Mouse (Mus musculus): ENCODE results near the gene Gm17571. TPM values are rescaled to one million over a fixed set of nuclear protein-coding genes. Genes with fewer than 3 reads are reported as not detected.

The Gm17571 gene
- polyA plus RNA-seq, 1 experiment from 2014 or later, result not detected

GRCm38 (mm10) chr9:13443484-13444211, 2.9 kb downstream of the Gm17571 start:
- WGBS, result 40% methylated on average over 1 of the region's 1 CpGs
- TF ChIP-seq CTCF (IDR thresholded peaks at IDR 0.05; ENCODE audit: low read depth), result no peak

DNA sequence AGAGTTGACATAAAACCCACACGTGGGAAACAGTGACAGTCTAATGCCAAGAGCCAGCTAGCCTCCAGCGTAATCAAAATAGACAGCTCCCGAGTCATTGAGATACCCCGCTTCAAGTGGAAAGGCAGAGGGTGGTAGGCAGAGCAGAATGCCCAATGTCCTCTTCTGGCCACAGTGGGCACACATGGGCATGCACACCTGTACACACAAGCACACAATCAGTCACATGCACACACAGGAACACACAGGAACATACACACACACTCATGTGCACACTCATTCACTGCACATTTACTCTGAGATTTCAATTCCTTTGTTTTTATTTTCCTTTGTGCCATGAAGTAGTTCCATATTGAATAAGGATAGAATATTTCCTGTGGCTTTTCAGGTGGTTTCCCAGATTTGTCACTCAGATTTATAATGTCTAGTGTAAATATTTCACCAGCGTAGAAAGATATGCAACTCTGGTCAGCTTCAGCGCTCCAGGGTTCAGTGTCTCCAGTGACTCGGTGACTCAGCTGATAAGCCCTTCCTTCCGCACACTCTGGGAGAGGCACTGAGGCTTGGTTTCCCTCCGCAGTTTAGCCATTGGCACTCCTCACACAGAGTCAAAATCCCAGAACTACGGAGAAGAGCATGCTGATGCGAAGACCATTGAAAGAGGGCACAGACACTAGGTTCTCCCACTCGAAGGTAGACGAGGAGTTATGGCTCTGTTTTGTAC, 4.4 kb downstream of the Gm17571 start:
- no peak for TF ChIP-seq CTCF (IDR thresholded peaks at IDR 0.05; ENCODE audit: low read depth)
- no peak overlapping the region for H3K9ac ChIP-seq (ENCODE audit: low read depth, low read length)
- H3K4me3 ChIP-seq (replicated peaks; ENCODE audit: low read depth, low read length), result no peak overlapping the region
- H3K4me1 ChIP-seq (replicated peaks; ENCODE audit: insufficient read depth, low read length), result no peaks in the 10 kb centered on the region
- peak; percentile 33 for DNase-seq (ENCODE audit: low spot score)
- no peaks in the 10 kb centered on the region for H3K27me3 ChIP-seq (ENCODE audit: insufficient read depth, low read length)
- no peak overlapping the region for H3K27ac ChIP-seq
- no peak for ATAC-seq (replicated peaks; ENCODE audit: low FRiP score, low read depth)
- H3K4me2 ChIP-seq (ENCODE audit: low read length), result no peak overlapping the region
- 0 out of 2 replicates have a peak, but pooled peaks cover 3% of the 10 kb centered on the region for H3K9me3 ChIP-seq (replicated peaks; ENCODE audit: low read length)
- WGBS, result 52% methylated on average over 13 of the region's 13 CpGs
- H3K36me3 ChIP-seq (ENCODE audit: insufficient read depth, low read length), result no peaks in the 10 kb centered on the region

More at GRCm38 (mm10) chr9:13443484-13444211, 2.9 kb downstream of the Gm17571 start:
- no peak overlapping the region for H3K4me3 ChIP-seq (replicated peaks; ENCODE audit: low read depth, low read length)
- no peaks in the 10 kb centered on the region for H3K27me3 ChIP-seq (ENCODE audit: insufficient read depth, low read length)
- no peaks in the 10 kb centered on the region for H3K36me3 ChIP-seq (ENCODE audit: insufficient read depth, low read length)
- ATAC-seq (replicated peaks; ENCODE audit: low FRiP score, low read depth) (no peak), DNase-seq (ENCODE audit: low spot score) (peak; percentile 40)
- no peak overlapping the region for H3K4me2 ChIP-seq (ENCODE audit: low read length)
- H3K27ac ChIP-seq, result no peak overlapping the region
- no peaks in the 10 kb centered on the region for H3K4me1 ChIP-seq (replicated peaks; ENCODE audit: insufficient read depth, low read length)
- no peaks in the 10 kb centered on the region for H3K9me3 ChIP-seq (replicated peaks; ENCODE audit: low read length)
- no peak overlapping the region for H3K9ac ChIP-seq (ENCODE audit: low read depth, low read length)

DNA sequence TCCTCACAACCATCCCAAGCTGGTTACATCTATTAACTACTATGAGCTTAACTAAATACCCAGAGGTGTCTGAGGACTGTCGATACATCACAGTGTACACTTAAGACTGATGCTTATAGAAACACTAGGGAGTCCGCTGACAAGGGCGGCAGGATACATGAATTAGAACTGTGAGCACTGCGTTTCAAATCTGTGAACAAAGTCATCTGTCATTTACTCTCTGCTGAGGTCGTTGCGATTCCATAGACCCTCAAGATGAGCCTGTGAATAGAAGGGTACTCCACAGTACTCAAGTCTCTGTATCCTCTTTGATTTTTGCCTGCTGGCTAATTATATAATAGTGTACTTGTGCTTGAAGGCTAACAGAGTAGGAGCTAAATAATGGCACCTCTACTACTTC, 5.6 kb downstream of the Gm17571 start:
- H3K36me3 ChIP-seq (ENCODE audit: insufficient read depth, low read length), result no peaks in the 10 kb centered on the region
- no peak for DNase-seq (ENCODE audit: low spot score)
- H3K27ac ChIP-seq, result no peak overlapping the region
- no peak for TF ChIP-seq CTCF (IDR thresholded peaks at IDR 0.05; ENCODE audit: low read depth)
- no peak for ATAC-seq (replicated peaks; ENCODE audit: low FRiP score, low read depth)
- no peak overlapping the region for H3K4me3 ChIP-seq (replicated peaks; ENCODE audit: low read depth, low read length)
- 90% methylated on average over 6 of the region's 6 CpGs for WGBS
- no peak overlapping the region for H3K9ac ChIP-seq (ENCODE audit: low read depth, low read length)
- 0 out of 2 replicates have a peak, but pooled peaks cover 3% of the 10 kb centered on the region for H3K9me3 ChIP-seq (replicated peaks; ENCODE audit: low read length)
- no peaks in the 10 kb centered on the region for H3K4me1 ChIP-seq (replicated peaks; ENCODE audit: insufficient read depth, low read length)
- H3K27me3 ChIP-seq (ENCODE audit: insufficient read depth, low read length), result no peaks in the 10 kb centered on the region
- no peak overlapping the region for H3K4me2 ChIP-seq (ENCODE audit: low read length)

DNA sequence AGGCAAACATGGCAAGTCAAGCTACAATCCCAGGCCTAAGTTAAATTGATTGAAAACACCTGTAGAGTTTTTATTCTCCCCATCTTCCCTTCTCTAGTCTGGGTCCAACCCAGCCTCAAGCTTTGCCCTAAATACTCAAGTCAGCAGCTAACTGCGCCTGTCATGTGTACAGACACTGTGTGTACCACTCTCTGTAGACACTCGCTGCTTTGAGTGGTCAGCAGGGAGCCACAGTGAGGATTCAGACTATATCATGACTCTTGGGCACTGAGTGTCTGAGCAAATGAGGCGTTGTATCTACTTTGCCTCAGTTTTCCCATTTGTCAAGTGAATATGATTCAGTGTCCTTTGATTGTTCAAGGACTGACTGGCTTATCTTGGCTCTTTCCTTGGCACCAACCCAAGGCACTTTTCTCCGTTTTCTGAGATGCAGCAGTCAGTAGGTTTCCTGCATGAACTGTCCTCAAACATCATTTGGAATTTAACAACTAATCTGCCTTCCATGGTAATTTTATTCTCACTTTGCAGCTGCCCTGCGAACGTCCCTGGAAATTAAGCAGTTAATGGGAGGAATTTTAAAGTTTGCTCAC, 13.0 kb downstream of the Gm17571 start:
- no peak for DNase-seq (ENCODE audit: low spot score)
- Histone ChIP-seq H3K27me3 (ENCODE audit: insufficient read depth, low read length) (no peaks in the 10 kb centered on the region), H3K27ac (no peak overlapping the region), H3K4me3 (replicated peaks; ENCODE audit: low read depth, low read length) (no peak overlapping the region), H3K4me2 (ENCODE audit: low read length) (no peak overlapping the region), H3K4me1 (replicated peaks; ENCODE audit: insufficient read depth, low read length) (no peaks in the 10 kb centered on the region), H3K9ac (ENCODE audit: low read depth, low read length) (no peak overlapping the region), H3K9me3 (replicated peaks; ENCODE audit: low read length) (0 out of 2 replicates have a peak, but pooled peaks cover 3% of the 10 kb centered on the region), H3K36me3 (ENCODE audit: insufficient read depth, low read length) (no peaks in the 10 kb centered on the region)
- TF ChIP-seq CTCF (IDR thresholded peaks at IDR 0.05; ENCODE audit: low read depth), result no peak
- WGBS, result 78% methylated on average over 6 of the region's 6 CpGs
- no peak for ATAC-seq (replicated peaks; ENCODE audit: low FRiP score, low read depth)

DNA sequence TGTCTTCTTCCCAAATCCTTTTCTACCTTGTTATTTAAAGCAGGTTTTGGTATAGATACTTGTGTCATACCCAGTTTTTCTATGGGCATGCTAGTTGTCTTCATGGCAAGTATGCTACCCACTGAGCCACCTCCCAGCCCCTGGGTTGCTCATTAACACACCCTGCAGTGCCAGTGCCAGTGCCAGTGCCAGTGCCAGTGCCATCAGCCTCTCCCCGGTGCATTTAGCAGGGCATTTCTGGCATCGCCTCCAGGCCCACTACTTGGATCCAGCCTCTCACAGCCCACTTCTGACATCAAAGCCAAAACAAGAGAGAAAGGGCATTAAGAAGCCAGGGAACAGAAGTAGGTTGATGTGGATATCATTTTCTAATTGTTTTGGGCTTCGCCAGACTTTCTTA, 14.9 kb downstream of the Gm17571 start:
- no peaks in the 10 kb centered on the region for H3K27me3 ChIP-seq (ENCODE audit: insufficient read depth, low read length)
- H3K9me3 ChIP-seq (replicated peaks; ENCODE audit: low read length), result no peaks in the 10 kb centered on the region
- H3K4me2 ChIP-seq (ENCODE audit: low read length), result no peak overlapping the region
- no peak for ATAC-seq (replicated peaks; ENCODE audit: low FRiP score, low read depth)
- 0 out of 2 replicates have a peak, but pooled peaks cover 5% of the 10 kb centered on the region for H3K4me1 ChIP-seq (replicated peaks; ENCODE audit: insufficient read depth, low read length)
- H3K27ac ChIP-seq, result no peak overlapping the region
- no peak overlapping the region for H3K9ac ChIP-seq (ENCODE audit: low read depth, low read length)
- 96% methylated on average over 3 of the region's 3 CpGs for WGBS
- DNase-seq (ENCODE audit: low spot score), result no peak
- H3K36me3 ChIP-seq (ENCODE audit: insufficient read depth, low read length), result no peaks in the 10 kb centered on the region
- H3K4me3 ChIP-seq (replicated peaks; ENCODE audit: low read depth, low read length), result no peak overlapping the region
- TF ChIP-seq CTCF (IDR thresholded peaks at IDR 0.05; ENCODE audit: low read depth), result no peak

GRCm38 (mm10) chr9:13430744-13431143, 15.8 kb downstream of the Gm17571 start:
- ATAC-seq (replicated peaks; ENCODE audit: low FRiP score, low read depth), result no peak
- Histone ChIP-seq H3K4me1 (replicated peaks; ENCODE audit: insufficient read depth, low read length) (peaks cover 14% of the 10 kb centered on the region; the same call in 1 of the 2 replicates), H3K27ac (no peak overlapping the region), H3K27me3 (ENCODE audit: insufficient read depth, low read length) (no peaks in the 10 kb centered on the region), H3K36me3 (ENCODE audit: insufficient read depth, low read length) (no peaks in the 10 kb centered on the region), H3K4me2 (ENCODE audit: low read length) (no peak overlapping the region), H3K9me3 (replicated peaks; ENCODE audit: low read length) (no peaks in the 10 kb centered on the region), H3K9ac (ENCODE audit: low read depth, low read length) (no peak overlapping the region), H3K4me3 (replicated peaks; ENCODE audit: low read depth, low read length) (no peak overlapping the region)
- TF ChIP-seq CTCF (IDR thresholded peaks at IDR 0.05; ENCODE audit: low read depth), result no peak
- no peak for DNase-seq (ENCODE audit: low spot score)

Measured in kidney, postnatal 0 days (tissue).